Mouse (Mus musculus) liver, embryonic 16.5 days (tissue): ENCODE measurements around the gene Uqcc1. TPM values are rescaled to one million over a fixed set of nuclear protein-coding genes. Genes with fewer than 3 reads are reported as not detected.
A peak's percentile ranks its signal among the peaks of the same experiment; 100 is the strongest.

ENCODE experiments used
- ATAC-seq: fragments of 200-750 bp; cut with Nextera tagmentation; 2 replicates; pipeline ENCODE4 v1.8.0; 2017; ENCODE audit warnings: low read depth, mild to moderate bottlenecking, moderate number of reproducible peaks, moderate library complexity
- H3K27ac ChIP-seq: fragments of 300-500 bp; sonication (generic); 2 replicates; pipeline ENCODE4 v1.5.1; 2014; ENCODE audit warnings: mild to moderate bottlenecking, low read length
- H3K27me3 ChIP-seq: fragments of 300-500 bp; sonication (generic); 2 replicates; pipeline ENCODE4 v1.6.1; 2014; ENCODE audit warnings: low read depth, low read length, mixed read lengths; ENCODE audit not compliant: control insufficient read depth, insufficient read depth
- H3K36me3 ChIP-seq: fragments of 300-500 bp; sonication (generic); 2 replicates; pipeline ENCODE4 v1.6.1; 2014; ENCODE audit warnings: mild to moderate bottlenecking; ENCODE audit not compliant: control insufficient read depth, insufficient read depth
- H3K4me1 ChIP-seq: fragments of 300-500 bp; sonication (generic); 2 replicates; pipeline ENCODE4 v1.6.1; 2014; ENCODE audit warnings: low read depth, low read length, mixed read lengths; ENCODE audit not compliant: control insufficient read depth
- H3K4me2 ChIP-seq: fragments of 300-500 bp; sonication (generic); 2 replicates; pipeline ENCODE4 v1.6.1; 2014; ENCODE audit warnings: low read depth, low read length, mixed read lengths
- H3K4me3 ChIP-seq: fragments of 300-500 bp; sonication (generic); 2 replicates; pipeline ENCODE4 v1.5.1; 2014; ENCODE audit warnings: low read depth, mild to moderate bottlenecking, low read length
- H3K9ac ChIP-seq: fragments of 300-500 bp; sonication (generic); 2 replicates; pipeline ENCODE4 v1.6.1; 2014; ENCODE audit warnings: low read depth, low read length
- H3K9me3 ChIP-seq: fragments of 300-500 bp; sonication (generic); replicated peaks from 2 replicates; pipeline ENCODE4 v1.6.1; 2016; ENCODE audit warnings: low read length; ENCODE audit not compliant: control insufficient read depth
- WGBS: fragments of 180-500 bp; shearing (Covaris S2); extraction: QIAGEN DNeasy Blood & Tissue Kit; methylation state at CpG from one replicate; pipeline ENCODE4 v1.1.7; 2014; ENCODE audit not compliant: insufficient replicate concordance; 5-methylcytosine and 5-hydroxymethylcytosine counted together
- polyA plus RNA-seq: library from polyadenylated mRNA; unstranded; fragments of >200 nt; fragmentation: Nextera tagmentation; extraction: Ambion mirVana; gene quantifications from 2 replicates; pipeline ENCODE4 v1.2.1, GENCODE M21; 2015

Gene Uqcc1
- polyA plus RNA-seq, 1 experiment from 2014 or later: 26.5 TPM

GRCm38 (mm10) chr2:155817301-155818245, 112.5 kb downstream of the Uqcc1 start:
- WGBS: 58% methylated on average over 10 of the region's 10 CpGs
- no peaks in the 10 kb centered on the region for H3K9me3 ChIP-seq
- no peak for ATAC-seq
- peak overlapping the region; percentile 97 for H3K4me2 ChIP-seq
- H3K36me3 ChIP-seq: peaks cover 19% of the 10 kb centered on the region; the same call in 1 of the 2 replicates
- no peak overlapping the region for H3K27ac ChIP-seq
- no peaks in the 10 kb centered on the region for H3K27me3 ChIP-seq
- H3K9ac ChIP-seq: no peak overlapping the region
- H3K4me1 ChIP-seq: peaks cover 22% of the 10 kb centered on the region
- H3K4me3 ChIP-seq: no peak overlapping the region; the same call in 1 of the 2 replicates

GRCm38 (mm10) chr2:155816179-155816578, 113.9 kb downstream of the Uqcc1 start:
- H3K4me2 ChIP-seq: no peak overlapping the region
- ATAC-seq: no peak
- H3K9ac ChIP-seq: no peak overlapping the region
- WGBS: 83% methylated on average over 1 of the region's 1 CpGs
- no peak overlapping the region for H3K27ac ChIP-seq
- H3K4me1 ChIP-seq: peaks cover 22% of the 10 kb centered on the region
- peaks cover 9% of the 10 kb centered on the region; the same call in 1 of the 2 replicates for H3K36me3 ChIP-seq
- no peak overlapping the region for H3K4me3 ChIP-seq
- no peaks in the 10 kb centered on the region for H3K9me3 ChIP-seq
- no peaks in the 10 kb centered on the region for H3K27me3 ChIP-seq

GRCm38 (mm10) chr2:155814829-155815228, 115.3 kb downstream of the Uqcc1 start:
- no peaks in the 10 kb centered on the region for H3K9me3 ChIP-seq
- no peak overlapping the region for H3K4me3 ChIP-seq
- no peak overlapping the region for H3K9ac ChIP-seq
- H3K27ac ChIP-seq: no peak overlapping the region
- peaks cover 19% of the 10 kb centered on the region for H3K4me1 ChIP-seq
- no peak for ATAC-seq
- H3K4me2 ChIP-seq: no peak overlapping the region
- H3K36me3 ChIP-seq: no peaks in the 10 kb centered on the region
- 14% methylated on average over 5 of the region's 5 CpGs for WGBS
- H3K27me3 ChIP-seq: no peaks in the 10 kb centered on the region

GRCm38 (mm10) chr2:155812637-155813036, 117.5 kb downstream of the Uqcc1 start:
- H3K4me3 ChIP-seq: no peak overlapping the region
- no peaks in the 10 kb centered on the region for H3K27me3 ChIP-seq
- peaks cover under 1% of the 10 kb centered on the region for H3K4me1 ChIP-seq
- no peaks in the 10 kb centered on the region for H3K36me3 ChIP-seq
- H3K4me2 ChIP-seq: no peak overlapping the region
- H3K9me3 ChIP-seq: no peaks in the 10 kb centered on the region
- H3K9ac ChIP-seq: no peak overlapping the region
- WGBS: 51% methylated on average over 4 of the region's 4 CpGs
- no peak for ATAC-seq
- no peak overlapping the region for H3K27ac ChIP-seq

GRCm38 (mm10) chr2:155811821-155812396, 118.2 kb downstream of the Uqcc1 start:
- H3K4me3 ChIP-seq: no peak overlapping the region
- H3K27me3 ChIP-seq: no peaks in the 10 kb centered on the region
- WGBS: 40% methylated on average over 16 of the region's 16 CpGs
- H3K4me2 ChIP-seq: no peak overlapping the region
- ATAC-seq: 0 out of 2 replicates have a peak, but pooled peaks have one; percentile 27
- H3K27ac ChIP-seq: no peak overlapping the region
- H3K36me3 ChIP-seq: no peaks in the 10 kb centered on the region
- no peak overlapping the region for H3K9ac ChIP-seq
- H3K9me3 ChIP-seq: no peaks in the 10 kb centered on the region
- H3K4me1 ChIP-seq: no peaks in the 10 kb centered on the region

GRCm38 (mm10) chr2:155809620-155810019, 120.5 kb downstream of the Uqcc1 start:
- H3K27me3 ChIP-seq: no peaks in the 10 kb centered on the region
- no peak for ATAC-seq

GRCm38 (mm10) chr2:155807408-155807807, 122.7 kb downstream of the Uqcc1 start:
- WGBS: 53% methylated on average over 4 of the region's 4 CpGs
- Histone ChIP-seq H3K27ac (no peak overlapping the region), H3K4me3 (no peak overlapping the region), H3K4me1 (no peaks in the 10 kb centered on the region), H3K9ac (no peak overlapping the region), H3K27me3 (no peaks in the 10 kb centered on the region), H3K4me2 (no peak overlapping the region), H3K36me3 (no peaks in the 10 kb centered on the region), H3K9me3 (no peaks in the 10 kb centered on the region)
- no peak for ATAC-seq

More at GRCm38 (mm10) chr2:155809620-155810019, 120.5 kb downstream of the Uqcc1 start:
- Histone ChIP-seq H3K4me3 (no peak overlapping the region), H3K27ac (no peak overlapping the region), H3K9ac (no peak overlapping the region), H3K4me2 (no peak overlapping the region), H3K36me3 (no peaks in the 10 kb centered on the region), H3K4me1 (no peaks in the 10 kb centered on the region), H3K9me3 (no peaks in the 10 kb centered on the region)
- 53% methylated on average over 4 of the region's 4 CpGs for WGBS

GRCm38 (mm10) chr2:155806548-155806947, 123.6 kb downstream of the Uqcc1 start:
- H3K9ac ChIP-seq: no peak overlapping the region
- ATAC-seq: no peak
- H3K27me3 ChIP-seq: no peaks in the 10 kb centered on the region
- H3K9me3 ChIP-seq: no peaks in the 10 kb centered on the region
- no peak overlapping the region for H3K4me2 ChIP-seq
- H3K4me3 ChIP-seq: no peak overlapping the region
- H3K4me1 ChIP-seq: no peaks in the 10 kb centered on the region
- WGBS: 52% methylated on average over 5 of the region's 5 CpGs
- H3K36me3 ChIP-seq: no peaks in the 10 kb centered on the region
- no peak overlapping the region for H3K27ac ChIP-seq

GRCm38 (mm10) chr2:155805925-155806255, 124.2 kb downstream of the Uqcc1 start:
- Histone ChIP-seq H3K4me2 (no peak overlapping the region), H3K9me3 (no peaks in the 10 kb centered on the region), H3K4me1 (no peaks in the 10 kb centered on the region), H3K36me3 (no peaks in the 10 kb centered on the region), H3K4me3 (no peak overlapping the region), H3K27me3 (no peaks in the 10 kb centered on the region; the same call in 1 of the 2 replicates), H3K9ac (no peak overlapping the region), H3K27ac (no peak overlapping the region)
- no peak for ATAC-seq
- 50% methylated on average over 6 of the region's 6 CpGs for WGBS
